Mouse (Mus musculus) regulatory T cell (primary cell): ENCODE measurements around the gene Spdl1.

Experiments
- in situ Hi-C: fragments of 300-600 bp; cut with MboI, MseI; formaldehyde crosslinking; loops from one replicate; pipeline ENCODE4 v1.15.1; 2025; ENCODE audit warnings: high pct_unique_total_duplicates

The Spdl1 gene

DNA sequence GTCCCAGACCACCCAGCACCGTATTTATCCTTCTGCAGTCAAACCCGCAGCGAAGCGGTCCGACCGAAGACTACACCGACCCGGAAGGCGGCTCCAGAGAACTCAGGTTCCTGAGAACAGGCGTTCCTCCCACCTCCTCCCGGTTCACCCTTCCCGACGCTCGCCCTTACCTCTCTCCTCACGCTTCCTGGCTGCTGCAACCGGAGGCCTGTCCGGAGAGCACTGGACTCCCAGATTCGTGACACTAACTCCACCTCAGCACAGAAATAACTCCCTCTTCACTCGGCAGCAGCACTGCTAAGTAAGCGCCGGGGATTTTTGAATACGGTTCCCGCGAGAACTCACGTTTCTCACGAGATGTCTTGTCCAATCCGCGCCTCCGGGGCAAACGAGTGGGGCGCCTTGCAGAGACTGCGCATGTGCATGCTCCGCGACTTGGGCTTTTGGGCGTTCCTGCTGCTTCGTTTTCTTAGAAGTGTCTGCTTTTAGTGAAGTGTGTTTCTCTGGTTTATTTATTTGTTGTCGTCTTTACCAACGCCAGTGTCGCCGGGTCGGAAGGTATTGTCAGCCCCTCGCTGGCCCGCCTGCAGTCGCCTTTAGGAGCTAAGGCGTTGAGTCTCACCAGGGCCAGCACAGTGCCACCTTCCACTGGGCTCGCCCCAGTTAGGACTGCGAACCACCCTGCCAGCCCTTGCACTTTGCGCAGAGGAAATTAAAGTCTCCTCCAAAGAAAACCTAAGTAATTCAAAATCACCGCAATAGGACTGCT is at the start of gene Spdl1:
Gene Spdl1, minus strand, starts transcription at position 324 of the 769 bp plus-strand sequence.
- in situ Hi-C loops: loop anchor here (25.0 kb wide), 1 partner anchor 954 kb away; the partner anchor contains the start of gene Fbll1

DNA sequence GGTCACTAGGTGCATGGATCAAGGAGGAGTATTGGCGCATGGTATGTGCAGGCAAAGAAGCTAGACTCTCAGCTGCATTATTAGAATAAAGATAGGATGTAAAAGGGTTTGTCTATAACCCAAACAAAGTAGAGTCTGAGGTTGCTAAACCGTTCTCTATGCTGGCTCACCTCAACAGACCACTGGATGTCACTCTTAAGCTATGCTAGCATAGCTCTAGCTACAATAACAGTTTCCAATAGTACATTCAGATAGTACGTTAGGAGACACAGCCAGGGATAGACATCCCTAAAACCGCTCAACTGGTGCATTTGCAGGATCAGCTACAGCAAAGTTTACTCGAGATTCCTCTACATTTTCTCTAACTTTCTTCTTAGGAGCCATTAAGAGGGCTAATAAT is 48.1 kb upstream of the Spdl1 start:
- in situ Hi-C loops: no loop called here

DNA sequence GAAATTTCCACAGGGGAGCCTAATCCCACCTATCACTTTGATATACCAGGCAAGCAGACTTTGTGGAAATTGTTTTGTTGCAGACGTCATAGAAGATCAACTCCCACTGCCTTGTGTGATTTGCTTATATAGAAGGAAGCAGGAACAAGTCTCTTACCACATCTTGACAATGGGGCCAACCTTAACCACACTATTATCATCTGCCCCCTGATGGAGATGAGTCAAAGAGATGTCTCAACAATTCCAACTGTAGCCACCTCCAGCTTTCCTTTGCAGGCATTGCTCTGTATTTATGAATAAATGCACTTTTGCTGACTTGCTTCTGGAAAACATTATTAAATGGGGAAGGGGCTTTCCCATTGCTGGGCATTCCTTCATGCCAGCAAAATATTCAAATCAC is 46.2 kb upstream of the Spdl1 start:
- in situ Hi-C loops: no loop called here

DNA sequence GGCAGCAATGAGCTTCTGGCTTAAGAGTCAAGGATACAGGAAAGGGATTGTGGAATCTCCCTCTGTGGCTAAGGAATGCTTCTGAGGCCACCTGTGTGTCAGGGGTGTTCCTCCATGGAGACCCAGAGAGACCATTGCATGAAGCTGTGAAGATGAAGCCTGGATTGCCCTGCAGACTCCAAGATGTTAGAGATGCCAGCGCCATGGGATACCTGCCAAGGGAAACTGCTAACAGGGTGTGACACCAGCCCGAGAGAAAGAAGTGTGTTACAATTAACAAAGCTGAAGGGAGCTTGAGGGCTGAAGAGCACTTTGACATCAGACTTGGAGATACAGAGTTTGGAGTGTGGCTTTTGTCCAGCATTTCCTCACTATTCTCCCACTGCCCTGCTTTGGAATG is 40.4 kb upstream of the Spdl1 start:
- in situ Hi-C loops: no loop called here

DNA sequence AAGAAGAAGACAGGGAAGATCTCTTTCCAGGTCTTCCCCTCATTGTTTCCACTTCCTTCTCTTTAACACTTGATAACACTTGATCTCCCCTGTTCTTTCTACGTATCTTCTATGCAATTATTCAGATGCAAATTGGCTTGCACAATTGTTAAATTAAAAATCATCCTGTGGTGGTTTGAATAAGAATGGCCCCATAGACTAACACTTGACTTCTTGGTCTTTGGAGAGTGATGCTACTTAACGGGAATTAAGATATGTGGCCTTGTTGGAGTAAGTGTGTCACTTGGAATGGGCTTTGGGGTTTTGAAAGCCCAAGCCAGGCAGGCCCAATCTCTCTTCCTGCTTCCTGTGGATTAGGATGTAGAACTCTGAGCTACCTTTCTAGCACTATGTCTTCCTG is 39.0 kb upstream of the Spdl1 start:
- in situ Hi-C loops: no loop called here

DNA sequence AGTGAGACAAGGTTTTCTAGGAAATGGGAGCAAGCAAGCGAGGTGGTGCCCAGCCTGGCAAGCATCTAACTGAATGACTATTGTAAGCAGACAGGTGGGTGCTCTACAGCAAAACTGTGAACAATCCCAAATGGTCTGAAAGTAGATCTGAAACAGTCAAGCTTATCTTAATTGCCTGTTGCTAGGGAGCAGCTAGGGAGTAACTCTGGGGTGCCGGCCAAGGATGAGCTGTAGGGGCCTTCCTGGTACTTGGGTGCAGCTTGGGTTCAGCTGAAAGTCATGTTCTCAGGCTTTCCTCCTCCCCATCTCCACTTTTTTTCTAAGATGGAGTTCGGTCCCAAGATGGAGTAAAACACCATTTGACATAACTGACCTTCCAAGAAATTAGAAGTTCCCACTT is 38.5 kb upstream of the Spdl1 start:
- in situ Hi-C loops: no loop called here

DNA sequence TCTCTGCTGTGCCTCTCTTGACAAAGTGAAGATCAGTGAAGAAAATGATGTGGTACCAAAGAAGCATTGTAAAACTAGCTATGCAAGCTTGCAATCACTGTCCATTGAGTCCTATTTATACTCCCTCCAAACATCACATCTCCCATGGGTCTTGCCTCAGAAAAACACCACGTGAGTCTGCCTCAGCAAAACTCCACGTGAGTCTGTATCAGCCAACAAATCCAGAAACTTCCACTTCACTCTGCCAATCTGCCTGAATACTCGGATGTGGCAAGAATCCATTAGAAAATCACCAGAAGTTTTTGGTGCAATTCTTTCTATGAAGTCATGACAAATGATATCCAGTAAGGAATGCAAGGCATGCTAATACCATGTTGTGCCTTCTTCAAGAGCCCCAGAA is 38.0 kb upstream of the Spdl1 start:
- in situ Hi-C loops: no loop called here

DNA sequence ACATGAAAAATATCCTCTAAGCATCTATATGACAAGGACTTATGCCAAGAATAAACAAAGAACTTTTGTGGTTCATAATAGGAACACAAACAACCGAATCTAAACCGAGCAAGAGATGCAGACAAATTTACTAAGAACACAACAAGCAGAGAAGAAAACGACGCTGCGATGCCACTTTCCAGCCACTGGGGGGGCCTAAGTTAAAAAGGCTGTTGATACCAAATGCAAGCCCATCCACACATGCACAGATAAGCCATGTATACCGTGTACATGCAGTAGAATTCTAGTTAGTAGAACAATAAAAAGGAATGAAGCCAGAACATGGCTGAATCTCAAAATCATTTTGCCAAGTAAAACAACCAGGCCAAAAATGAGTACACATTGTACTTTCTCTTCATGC is 35.2 kb upstream of the Spdl1 start:
- in situ Hi-C loops: no loop called here

DNA sequence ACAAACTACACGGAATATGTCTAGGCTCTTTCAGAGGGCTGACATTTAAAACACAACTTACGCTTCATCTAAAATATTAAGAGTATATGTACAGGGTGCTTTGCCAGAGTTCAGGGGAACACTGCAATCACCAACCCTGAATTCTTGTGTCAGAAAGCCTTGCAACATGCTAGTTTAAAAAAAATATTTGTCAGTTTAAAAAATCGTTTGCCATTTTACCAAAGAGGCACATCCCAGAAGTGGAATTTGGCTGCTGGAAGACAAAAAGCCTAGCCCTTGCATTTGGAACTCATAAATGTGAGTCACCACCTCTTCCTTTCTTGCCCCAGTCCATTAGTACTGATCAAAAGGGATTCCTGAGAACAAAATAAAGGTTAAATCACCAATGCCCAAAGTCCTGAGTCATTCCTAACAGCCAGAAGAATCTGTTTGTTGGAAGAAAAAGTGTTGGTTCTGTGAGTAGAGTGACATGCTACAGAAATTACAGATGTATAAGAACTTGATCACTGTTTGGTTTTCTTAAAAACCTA is 32.4 kb upstream of the Spdl1 start:
- in situ Hi-C loops: no loop called here

DNA sequence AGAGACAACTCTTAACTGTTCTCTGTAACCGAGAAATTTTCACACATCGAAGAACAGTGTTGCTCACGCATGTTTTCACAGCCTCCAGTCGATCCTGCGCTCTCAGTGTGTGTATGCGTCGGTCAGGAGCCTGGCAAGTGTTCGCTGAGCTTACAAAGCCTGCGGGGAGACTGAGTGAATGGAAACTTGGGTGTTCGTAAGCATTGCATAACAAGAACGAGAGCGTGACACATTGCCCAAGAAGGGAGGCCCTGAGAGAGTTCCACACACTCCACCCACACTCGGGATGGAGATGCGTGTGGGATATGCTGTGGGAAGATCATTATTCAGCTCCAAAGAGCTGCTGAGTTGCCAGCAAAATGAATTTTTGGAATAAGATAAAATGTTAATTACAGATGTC is 31.7 kb upstream of the Spdl1 start:
- in situ Hi-C loops: no loop called here

DNA sequence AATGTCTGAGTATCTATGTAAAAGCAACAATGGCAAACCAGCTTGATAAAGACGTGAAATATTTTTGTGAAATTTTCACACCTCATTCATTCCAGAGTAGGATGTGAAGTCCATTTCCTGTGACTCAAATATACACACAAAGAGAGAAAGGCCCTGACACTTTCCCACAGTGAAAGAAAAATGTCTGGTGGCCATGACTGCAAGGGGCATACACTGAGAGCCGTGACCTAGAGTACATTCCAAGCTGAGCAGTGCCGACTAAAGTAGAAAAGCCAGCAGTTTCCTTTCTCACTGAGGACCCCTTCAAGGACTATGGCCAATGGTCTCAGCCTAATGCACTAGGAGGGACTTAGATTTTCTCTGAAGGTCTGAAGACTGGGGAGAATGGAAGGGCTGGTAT is 23.2 kb upstream of the Spdl1 start:
- in situ Hi-C loops: no loop called here

DNA sequence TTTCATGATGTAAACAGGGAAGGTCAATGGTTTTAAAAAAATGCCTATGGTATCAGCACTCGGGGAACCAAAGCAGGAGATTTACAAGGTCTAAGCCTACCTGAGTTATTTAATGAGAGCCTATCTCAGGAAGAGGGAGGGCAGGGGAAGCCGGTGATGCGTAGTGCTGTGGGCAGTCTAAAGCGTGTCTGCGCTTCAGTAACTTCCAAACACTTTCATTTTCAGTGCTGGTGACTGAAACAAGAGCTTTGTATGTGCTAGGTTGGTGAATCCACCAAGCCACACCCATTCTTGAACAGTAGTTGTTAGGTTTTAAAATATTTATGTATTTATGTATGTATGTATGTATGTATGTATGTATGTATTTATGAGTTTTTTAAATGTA is 12.8 kb upstream of the Spdl1 start:
- in situ Hi-C loops: loop anchor here (5.0 to 25.0 kb wide), 3 partner anchors 566 to 941 kb away; partner anchors contain the start of gene Fbll1

DNA sequence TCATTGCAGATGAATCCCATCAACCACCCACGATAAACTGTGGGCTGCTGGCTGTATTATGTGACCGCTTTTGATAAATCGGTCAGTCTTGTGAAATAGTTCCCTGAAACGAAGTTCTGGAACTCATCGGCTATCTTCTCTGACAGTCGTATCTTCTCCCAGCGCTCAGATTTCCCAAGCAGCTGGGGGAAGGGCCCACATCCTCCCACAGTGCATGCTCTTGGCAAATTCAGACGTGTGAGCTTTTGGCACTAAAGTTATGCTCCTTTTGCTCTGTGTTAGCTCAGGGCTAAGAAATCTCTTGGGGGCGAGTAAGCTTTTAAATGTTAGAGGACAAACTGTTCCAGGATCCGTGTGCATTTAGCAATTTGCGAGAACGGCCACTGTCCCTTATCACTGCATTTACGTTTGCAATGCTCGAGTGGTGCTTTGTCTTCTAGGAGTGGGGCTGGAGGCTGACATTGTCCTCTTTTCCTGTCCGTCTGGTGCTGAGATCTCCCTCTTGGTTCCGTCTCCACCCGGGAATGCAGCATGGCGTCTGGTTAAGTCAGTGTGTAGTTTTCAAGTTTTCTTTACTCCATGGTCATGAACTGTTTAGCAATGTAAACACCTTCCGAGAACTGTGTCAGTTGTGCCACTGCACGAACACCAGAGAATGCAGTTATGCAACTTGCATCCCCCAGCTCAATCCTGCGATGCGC is 12.3 kb upstream of the Spdl1 start:
- in situ Hi-C loops: loop anchor here (5.0 to 25.0 kb wide), 3 partner anchors 567 to 942 kb away; partner anchors contain the start of gene Fbll1

DNA sequence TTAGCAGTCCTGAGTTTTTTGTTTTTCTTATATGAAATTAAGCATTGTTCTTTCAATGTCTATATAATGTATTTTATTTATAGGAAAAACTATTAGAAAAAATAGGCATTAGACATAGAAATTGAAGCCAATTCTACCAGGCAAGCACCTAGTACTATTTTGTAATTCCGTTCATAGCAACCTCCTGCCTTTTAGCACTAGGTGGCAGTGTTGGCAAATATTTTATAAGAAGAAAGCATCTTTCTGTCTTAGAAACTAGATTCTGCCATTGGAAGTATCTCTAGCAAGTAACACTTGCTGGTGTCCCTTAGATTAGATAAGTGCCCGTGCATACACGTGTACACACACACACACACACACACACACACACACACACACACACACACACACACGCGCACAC is 10.1 kb upstream of the Spdl1 start:
- in situ Hi-C loops: loop anchor here (10.0 to 25.0 kb wide), 2 partner anchors 601 to 944 kb away; partner anchors contain the start of gene Fbll1

DNA sequence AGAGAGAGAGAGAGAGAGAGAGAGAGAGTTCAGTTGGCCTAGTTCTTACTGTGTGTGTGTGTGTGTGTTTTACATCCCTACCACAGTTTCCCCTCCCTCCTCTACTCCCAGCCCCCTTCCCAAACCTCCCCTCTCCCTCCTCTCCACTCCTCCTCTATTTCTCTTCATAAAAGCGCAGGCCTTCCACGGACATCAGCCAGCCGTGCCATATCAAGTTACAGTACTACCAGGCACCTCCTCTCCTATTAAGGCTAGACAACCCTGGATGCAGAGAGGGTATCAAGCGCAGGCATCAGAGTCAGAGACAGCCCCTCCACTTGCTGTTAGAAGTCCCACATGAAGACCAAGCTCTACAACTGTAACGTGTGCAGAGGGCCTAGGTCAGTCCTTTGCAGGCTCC is 6.8 kb upstream of the Spdl1 start:
- in situ Hi-C loops: loop anchor here (10.0 to 25.0 kb wide), 2 partner anchors 605 to 947 kb away; partner anchors contain the start of gene Fbll1

DNA sequence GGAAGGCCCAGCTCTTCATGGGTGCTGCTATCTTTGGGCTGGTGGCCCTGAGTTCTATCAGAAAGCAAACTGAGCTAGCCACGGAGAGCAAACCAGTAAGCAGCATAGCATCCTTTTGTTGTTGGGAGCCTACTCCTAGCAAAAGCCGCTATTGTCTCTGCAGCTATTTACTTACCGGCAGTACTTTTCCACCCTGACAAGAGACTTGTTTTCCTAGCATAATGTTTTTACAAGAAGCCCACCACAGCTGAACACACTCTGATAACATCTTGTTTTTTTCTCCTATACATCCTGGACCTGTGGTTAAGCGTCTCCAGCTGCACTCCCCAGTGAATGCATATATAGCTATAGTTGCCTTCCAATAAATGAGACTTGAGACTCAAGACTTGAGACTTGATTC is 5.6 kb upstream of the Spdl1 start:
- in situ Hi-C loops: loop anchor here (25.0 kb wide), 1 partner anchor 948 kb away; the partner anchor contains the start of gene Fbll1

DNA sequence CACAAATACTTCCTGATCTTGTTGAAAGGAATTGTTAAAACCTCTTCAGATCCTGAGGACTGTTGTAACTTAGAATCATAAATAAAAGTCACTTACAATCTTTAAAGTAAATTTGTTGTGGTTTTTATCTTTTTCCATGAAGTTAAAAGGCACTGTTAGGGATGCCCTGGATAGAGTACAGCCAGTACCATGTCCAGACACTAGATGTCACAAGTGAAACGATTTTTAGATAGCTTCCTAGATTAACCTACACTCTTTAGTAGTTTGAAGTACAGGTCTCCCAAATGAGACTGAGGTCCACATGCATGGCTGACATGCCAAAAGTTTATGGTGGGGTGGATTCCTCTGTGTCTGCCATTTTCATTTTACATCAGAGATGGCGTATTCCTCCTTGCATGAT is 2.8 kb upstream of the Spdl1 start:
- in situ Hi-C loops: loop anchor here (25.0 kb wide), 1 partner anchor 951 kb away; the partner anchor contains the start of gene Fbll1

DNA sequence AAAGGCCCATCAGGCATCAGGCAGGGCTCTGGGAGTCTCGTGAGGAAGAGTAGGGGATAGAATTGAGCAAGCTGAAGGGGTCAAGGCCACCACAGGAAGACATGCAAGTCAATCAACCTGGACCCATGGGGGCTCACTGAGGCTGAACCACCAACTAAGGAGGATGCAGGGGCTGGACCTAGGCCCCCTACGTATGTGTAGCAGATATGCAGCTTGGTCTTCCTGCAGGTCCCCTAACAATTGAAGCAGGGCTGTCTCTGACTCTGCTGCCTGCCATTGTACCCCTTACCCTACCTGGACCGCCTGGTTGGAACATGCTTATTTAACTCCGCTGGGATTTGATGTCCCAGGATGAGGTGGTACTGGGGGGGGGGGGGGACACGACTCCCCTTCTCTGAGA is 763 bp downstream of the Spdl1 start:
- in situ Hi-C loops: loop anchor here (25.0 kb wide), 1 partner anchor 955 kb away; the partner anchor contains the start of gene Fbll1

DNA sequence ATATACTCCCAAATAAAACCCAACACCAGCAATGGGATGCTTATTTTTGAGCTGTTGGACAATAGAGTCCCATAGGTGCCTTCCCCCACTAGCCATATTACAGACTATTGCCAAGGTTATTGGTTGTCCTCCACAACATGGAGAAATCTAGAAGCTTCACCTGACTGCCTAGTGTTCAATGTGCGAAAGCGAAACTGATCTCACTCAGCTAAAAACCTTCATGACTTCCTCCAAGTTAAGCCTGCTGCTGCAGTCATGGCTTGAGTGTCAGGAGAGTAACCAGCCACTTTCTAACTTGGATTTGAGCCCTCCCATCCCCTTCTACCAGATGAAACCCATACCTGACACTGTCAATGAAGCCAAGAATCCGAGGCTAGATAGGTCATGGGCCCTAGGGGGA is 5.6 kb downstream of the Spdl1 start:
- in situ Hi-C loops: loop anchor here (25.0 kb wide), 1 partner anchor 959 kb away; the partner anchor contains the start of gene Fbll1

DNA sequence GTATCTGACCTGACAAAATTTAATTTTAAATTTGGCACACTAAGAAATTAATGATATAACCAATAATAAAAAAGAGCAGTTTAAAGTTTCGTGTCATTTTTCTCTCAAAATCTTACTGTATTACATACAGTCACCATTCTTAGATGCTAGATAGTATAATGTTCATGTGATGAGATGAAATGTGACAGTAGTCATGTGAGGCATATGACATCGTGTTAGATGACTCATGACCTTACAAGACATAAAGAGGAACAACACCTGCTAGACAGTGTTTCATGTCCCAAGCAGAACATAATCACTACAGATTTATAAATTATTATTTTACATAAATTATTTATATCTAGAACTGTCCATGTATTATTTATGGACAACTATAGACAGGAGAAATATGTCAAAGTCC is 6.5 kb downstream of the Spdl1 start:
- in situ Hi-C loops: loop anchor here (25.0 kb wide), 1 partner anchor 960 kb away; the partner anchor contains the start of gene Fbll1

DNA sequence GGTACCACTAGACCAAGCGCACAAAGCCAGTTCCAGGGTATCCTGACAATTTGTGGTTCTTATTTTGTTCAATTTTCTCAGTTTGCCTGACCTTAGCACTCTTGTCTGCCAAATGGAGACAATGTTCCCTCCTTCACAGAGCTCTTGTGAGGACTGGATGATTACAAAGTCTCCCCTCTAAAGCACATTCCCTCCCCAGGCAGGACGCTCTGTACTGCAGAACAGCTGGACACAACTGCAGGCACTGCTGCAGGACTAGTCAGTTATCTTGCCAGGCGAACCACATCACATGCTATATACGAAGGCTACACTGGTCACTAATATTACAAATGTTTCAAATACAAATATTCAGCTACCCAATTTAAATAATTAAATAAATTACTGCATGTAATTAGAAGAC is 8.7 kb downstream of the Spdl1 start:
- in situ Hi-C loops: loop anchor here (25.0 kb wide), 1 partner anchor 963 kb away; the partner anchor contains the start of gene Fbll1

DNA sequence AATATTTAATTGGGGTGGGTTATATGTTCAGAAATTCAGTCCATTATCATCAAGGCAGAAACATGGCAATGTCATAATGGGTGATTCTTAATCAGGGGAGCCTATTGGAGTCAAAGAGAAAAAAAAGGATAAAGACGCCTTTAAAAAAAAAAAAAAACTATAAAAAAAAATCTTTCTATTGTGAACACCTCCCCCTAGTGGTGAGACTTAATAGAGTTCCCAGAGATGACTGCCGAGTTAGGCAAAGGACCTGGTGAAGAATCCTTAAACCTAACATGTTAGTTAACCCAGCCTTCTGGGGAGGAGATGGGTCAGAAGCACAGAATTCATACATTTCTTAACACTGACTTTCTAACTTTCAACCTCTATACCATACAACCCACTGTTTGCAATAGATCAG is 18.7 kb downstream of the Spdl1 start:
- in situ Hi-C loops: loop anchor here (5.0 kb wide), 1 partner anchor 582 kb away; no protein-coding TSS in a partner anchor
